In the genomic region with DNA sequence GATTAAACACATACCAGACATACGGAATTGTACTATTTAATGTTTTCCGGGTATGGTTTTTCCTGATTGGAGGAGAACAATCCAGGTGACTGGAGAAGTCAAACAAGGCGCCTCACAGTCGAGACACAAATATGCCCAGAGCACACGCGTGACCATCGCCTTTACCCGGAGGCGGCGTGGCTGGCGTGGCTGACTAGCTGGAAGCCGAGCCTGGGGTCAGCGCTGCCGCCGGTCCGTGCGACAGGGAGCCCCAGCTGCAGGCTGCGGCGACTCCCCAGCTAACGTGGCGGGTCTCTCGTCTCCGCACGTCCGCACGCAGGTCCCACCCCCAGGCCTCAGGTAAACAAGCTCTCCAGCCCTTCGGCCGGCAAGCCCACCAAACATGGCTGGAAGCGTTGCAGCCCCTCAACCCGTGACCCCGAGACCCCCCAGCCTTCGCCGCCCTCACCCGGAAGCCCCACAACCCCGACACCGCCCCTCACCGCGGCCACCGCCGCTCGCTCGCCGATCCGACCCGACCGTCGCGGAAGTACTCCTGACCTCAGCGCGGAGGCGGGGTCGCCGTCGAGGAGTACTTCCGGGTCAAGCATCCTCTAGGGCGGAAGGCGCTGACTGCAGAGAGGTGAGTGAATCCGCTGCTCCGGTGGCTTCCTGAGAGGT, we compare ENCODE assay signal across 8 mouse cellular contexts. TPM values are rescaled to one million over a fixed set of nuclear protein-coding genes. Genes with fewer than 3 reads are reported as not detected.
DNase-seq lines count a peak whose midpoint lies in the region; ATAC-seq and TF ChIP-seq lines count a peak whose summit lies in the region.

Gene Fam114a2, minus strand, starts transcription at position 527 of the 660 bp plus-strand sequence.
Gene Mfap3, plus strand, starts transcription at position 574 of the 660 bp plus-strand sequence.

- no peak for TF ChIP-seq CTCF in cortical plate, adult 2 months (IDR thresholded peaks at IDR 0.05; ENCODE audit: extremely low read depth, insufficient read depth, low read length)

- peak within 1 kb of the TSS; percentile 78 for H3K4me3 ChIP-seq in cortical plate, adult 2 months (ENCODE audit: insufficient read depth, low read length)

- ATAC-seq in activated CD4-positive, CD25-positive, alpha-beta regulatory T cell, adult 4 months = peak; percentile 99
- ATAC-seq in megakaryocyte progenitor cell, adult 5-6 weeks (replicated peaks; ENCODE audit: poor library complexity) = peak; percentile 98

- peak; percentile 85 for TF ChIP-seq POLR2A in cortical plate, adult 2 months (IDR thresholded peaks at IDR 0.05; ENCODE audit: extremely low read depth, insufficient read depth, low read length)

- H3K4me1 ChIP-seq in cortical plate, adult 2 months (ENCODE audit: control insufficient read depth, insufficient read depth, low read length) = peaks cover 4% of the 10 kb centered on the region; the same call in 1 of the 2 replicates

- DNase-seq in gastrocnemius, postnatal 10 days = peak; percentile 96
- DNase-seq in induced T-regulatory cell, adult 2 months (ENCODE audit: low read depth) = peak; percentile 95
- DNase-seq in left cerebral cortex, adult 9 months (ENCODE audit: low spot score in 2 of 2) = peak; percentile 67 to 89
- peak; percentile 92 for DNase-seq in right cerebral cortex, postnatal 14 days
- DNase-seq in urinary bladder, postnatal 36 days (ENCODE audit: low spot score in 2 of 2) = peak; percentile 86 to 93

- no peak within 1 kb of the TSS for H3K27ac ChIP-seq in cortical plate, adult 2 months (ENCODE audit: insufficient read depth, low read length)

RNA-seq across cellular contexts. Expression of gene Fam114a2, which starts in this region (rescaled TPM):
- polyA plus RNA-seq in activated CD4-positive, CD25-positive, alpha-beta regulatory T cell, adult 4 months (2017; shearing (Covaris generic)) = 100 to 1,000 TPM in 1 of 2 experiments, 10 to 100 TPM in 1; 54.6 to 103 TPM
- 37.6 and 38.9 TPM in 2 replicates for polyA plus RNA-seq in cortical plate, adult 2 months (2012; rRNA removed)
- 10 to 100 TPM; 38.3 to 45.4 TPM for total RNA-seq in gastrocnemius, postnatal 10 days (2021)
- total RNA-seq in megakaryocyte progenitor cell, adult 5-6 weeks (2015) = 38.7 and 39.8 TPM in 2 replicates
- 32.1 and 32.4 TPM in 2 replicates for total RNA-seq in megakaryocyte progenitor cell, adult 5-6 weeks (2017)

RNA-seq across cellular contexts. Expression of gene Mfap3, which starts in this region (rescaled TPM):
- 10 to 100 TPM; 32.1 to 36.8 TPM for polyA plus RNA-seq in activated CD4-positive, CD25-positive, alpha-beta regulatory T cell, adult 4 months (2017; shearing (Covaris generic))
- 15.0 and 15.8 TPM in 2 replicates for polyA plus RNA-seq in cortical plate, adult 2 months (2012; rRNA removed)
- total RNA-seq in gastrocnemius, postnatal 10 days (2021) = 10 to 100 TPM; 16.1 to 18.4 TPM
- 24.0 and 25.7 TPM in 2 replicates for total RNA-seq in megakaryocyte progenitor cell, adult 5-6 weeks (2015)
- total RNA-seq in megakaryocyte progenitor cell, adult 5-6 weeks (2017) = 24.0 and 26.7 TPM in 2 replicates
